Mouse (Mus musculus) adrenal gland, adult 18-20 months (tissue): ENCODE measurements around the gene Ganab. TPM values are rescaled to one million over a fixed set of nuclear protein-coding genes. Genes with fewer than 3 reads are reported as not detected.
A peak's percentile ranks its signal among the peaks of the same experiment; 100 is the strongest.

Source experiments
- DNase-seq, 2 experiments: peaks; one replicate each; pipeline ENCODE4 v3.0.0; 2021 to 2022; ENCODE audit warnings: low spot score in 2 of 2
- total RNA-seq, 2 experiments: library from RNA; stranded (reverse); gene quantifications; 1 replicate in 1 of 2; 2 replicates in 1 of 2; pipeline ENCODE4 v1.2.3; 2021

Gene Ganab
- total RNA-seq, 2 experiments from 2014 or later, result 163 to 212 TPM

- no peak for DNase-seq
Measured at GRCm38 (mm10) chr19:8927891-8928525, 30.1 kb downstream of the Ganab start.

- DNase-seq, result peak; percentile 36 to 41
Measured at GRCm38 (mm10) chr19:8928689-8929223, 30.9 kb downstream of the Ganab start.

- DNase-seq, result peak; percentile 90 to 93
Measured at GRCm38 (mm10) chr19:8929224-8930088, 31.6 kb downstream of the Ganab start, which contains the start of the genes Rom1 and Eml3. Rom1 (minus strand) TSS chr19:8929356. Eml3 (plus strand) TSS chr19:8929552.

GRCm38 (mm10) chr19:8930117-8930516 is 32.2 kb downstream of the Ganab start:
- DNase-seq, result no peak

GRCm38 (mm10) chr19:8930771-8931170 is 32.9 kb downstream of the Ganab start:
- no peak for DNase-seq

- DNase-seq, result no peak
Measured at GRCm38 (mm10) chr19:8936736-8937135, 38.9 kb downstream of the Ganab start.

- DNase-seq, result no peak
Measured at GRCm38 (mm10) chr19:8940526-8941133, 42.8 kb downstream of the Ganab start.

- DNase-seq, result no peak
Measured at GRCm38 (mm10) chr19:8941136-8941514, 43.3 kb downstream of the Ganab start.

GRCm38 (mm10) chr19:8941515-8942217 is 43.8 kb downstream of the Ganab start, which contains the start of gene Mta2:
Mta2 (plus strand) TSS chr19:8941875.
- peak; percentile 91 to 92 for DNase-seq

GRCm38 (mm10) chr19:8942276-8942964 is 44.5 kb downstream of the Ganab start:
- DNase-seq, result peak in 1 of 2 experiments; percentile 39

- DNase-seq, result no peak
Measured at GRCm38 (mm10) chr19:8943047-8943446, 45.2 kb downstream of the Ganab start.

GRCm38 (mm10) chr19:8944062-8944461 is 46.2 kb downstream of the Ganab start:
- no peak for DNase-seq

- DNase-seq, result peak in 1 of 2 experiments; percentile 64
Measured at GRCm38 (mm10) chr19:8944750-8945149, 46.9 kb downstream of the Ganab start.

GRCm38 (mm10) chr19:8945251-8945650 is 47.4 kb downstream of the Ganab start:
- DNase-seq, result no peak

- DNase-seq, result no peak
Measured at GRCm38 (mm10) chr19:8946929-8947328, 49.1 kb downstream of the Ganab start.

GRCm38 (mm10) chr19:8950190-8950589 is 52.3 kb downstream of the Ganab start:
- no peak for DNase-seq

- DNase-seq, result no peak
Measured at GRCm38 (mm10) chr19:8952241-8952640, 54.4 kb downstream of the Ganab start.

GRCm38 (mm10) chr19:8953135-8954039 is 55.5 kb downstream of the Ganab start, which contains the start of gene Tut1:
Tut1 (plus strand) TSS chr19:8953847.
- peak; percentile 84 for DNase-seq

GRCm38 (mm10) chr19:8954171-8954570 is 56.3 kb downstream of the Ganab start:
- no peak for DNase-seq
